Mouse (Mus musculus): Measurements from ENCODE around the gene Olfr459. TPM values are rescaled to one million over a fixed set of nuclear protein-coding genes. Genes with fewer than 3 reads are reported as not detected.

Gene Olfr459
- polyA plus RNA-seq, 1 experiment from 2014 or later: not detected

DNA sequence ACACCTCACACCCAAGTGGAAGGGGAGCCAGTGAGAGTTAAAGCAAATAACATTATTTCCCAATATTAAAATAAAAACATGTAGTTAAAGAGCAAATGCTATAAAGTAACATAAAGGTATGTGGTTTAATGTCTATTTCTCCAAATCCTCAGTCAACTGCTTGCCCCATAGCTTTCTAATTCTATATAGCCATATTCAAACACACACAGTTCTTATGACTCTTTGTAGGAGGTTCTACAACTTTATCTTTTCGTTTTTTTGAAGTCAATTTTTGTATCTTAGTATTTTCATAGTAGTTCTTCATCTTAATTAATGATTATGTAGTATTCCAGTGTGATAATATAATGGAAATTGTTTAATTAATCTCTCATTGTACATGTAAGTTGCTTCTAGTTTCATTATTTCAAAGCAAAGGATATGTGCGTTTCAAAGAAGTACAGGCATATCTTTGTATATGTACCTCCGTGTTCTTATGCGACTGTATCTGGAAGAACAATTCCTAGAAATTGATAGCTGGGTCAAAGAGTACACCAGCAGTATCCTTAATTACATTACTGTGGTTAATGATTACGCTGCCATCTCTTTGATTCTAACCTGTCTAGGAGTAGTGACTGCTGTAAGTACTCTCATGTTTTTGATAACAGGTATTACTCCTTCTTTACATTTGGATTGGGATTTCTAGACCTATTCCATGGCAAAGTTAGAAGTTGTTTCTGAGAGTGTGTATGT lies 30.1 kb downstream of the Olfr459 start:
- Histone ChIP-seq H3K27ac (replicated peaks) (no peak overlapping the region), H3K4me3 (no peak overlapping the region), H3K9me3 (no peaks in the 10 kb centered on the region), H3K4me1 (replicated peaks) (no peaks in the 10 kb centered on the region), H3K9ac (no peak overlapping the region), H3K4me2 (no peak overlapping the region), H3K36me3 (no peaks in the 10 kb centered on the region), H3K27me3 (no peaks in the 10 kb centered on the region)
- no peak for ATAC-seq (ENCODE audit: low FRiP score, low read depth)
- 83% methylated on average over 5 of the region's 5 CpGs for WGBS

DNA sequence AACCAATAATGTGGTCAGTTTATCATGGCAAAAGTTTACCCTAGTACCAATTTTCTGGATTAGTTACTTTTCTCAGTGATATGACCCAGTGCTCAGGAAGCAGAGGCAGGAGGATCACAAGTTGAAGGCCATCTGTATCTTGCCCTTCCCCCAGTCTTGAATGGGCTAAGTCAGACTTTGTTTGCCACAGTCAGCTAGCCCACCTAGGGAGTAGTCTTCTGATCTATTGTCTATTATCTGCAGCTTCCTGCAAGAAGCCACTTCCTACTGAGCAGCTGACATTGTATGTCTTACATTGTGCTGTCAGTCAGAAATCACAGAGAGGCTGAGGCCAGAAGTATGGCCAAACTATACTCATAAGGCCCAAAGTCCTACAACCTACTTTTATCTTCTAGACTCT lies 33.9 kb downstream of the Olfr459 start:
- no peak for ATAC-seq (ENCODE audit: low FRiP score, low read depth)
- Histone ChIP-seq H3K4me2 (no peak overlapping the region), H3K27ac (replicated peaks) (no peak overlapping the region)

DNA sequence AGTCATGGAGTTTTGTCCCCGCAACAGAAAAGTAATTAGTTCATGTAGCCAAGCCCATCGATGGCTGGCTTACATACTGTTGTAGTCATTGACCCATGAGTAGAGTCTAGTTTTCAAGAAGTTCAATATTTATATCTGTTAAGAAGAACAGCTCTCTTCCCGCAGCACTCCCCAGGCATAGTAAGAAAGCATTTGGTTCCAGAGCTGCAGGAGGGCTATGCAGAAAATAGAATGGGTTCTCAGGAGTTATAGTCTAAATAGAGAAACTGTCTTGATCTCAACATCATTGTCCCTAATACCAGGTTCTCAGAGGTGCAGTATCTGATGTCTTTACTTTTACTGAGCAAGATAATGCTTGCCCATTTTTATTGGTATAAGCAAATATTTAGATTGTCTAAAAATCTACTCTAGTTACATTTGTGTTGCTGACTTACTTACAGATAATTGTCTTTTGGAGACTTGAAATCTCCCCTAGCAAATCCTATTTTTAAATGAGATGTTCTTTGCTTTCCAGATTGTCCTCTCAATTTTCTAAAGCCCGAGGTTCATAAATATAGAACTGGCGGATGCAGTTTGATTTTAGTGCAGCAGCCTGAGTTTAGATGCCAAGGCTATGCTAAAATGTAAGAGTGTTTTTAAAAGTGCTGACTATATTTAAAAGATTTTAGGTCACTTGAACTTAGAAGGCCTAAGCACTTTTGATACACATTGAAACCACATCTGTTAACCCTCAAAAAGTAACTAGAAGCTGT lies 40.1 kb downstream of the Olfr459 start:
- ATAC-seq (ENCODE audit: low FRiP score, low read depth): no peak
- no peaks in the 10 kb centered on the region for H3K9me3 ChIP-seq
- H3K4me3 ChIP-seq: no peak overlapping the region
- no peak overlapping the region for H3K27ac ChIP-seq (replicated peaks)
- H3K36me3 ChIP-seq: no peaks in the 10 kb centered on the region
- WGBS: 92% methylated on average over 5 of the region's 5 CpGs
- H3K27me3 ChIP-seq: no peaks in the 10 kb centered on the region
- no peak overlapping the region for H3K4me2 ChIP-seq
- H3K9ac ChIP-seq: no peak overlapping the region
- no peaks in the 10 kb centered on the region for H3K4me1 ChIP-seq (replicated peaks)

More for the DNA sequence above, 33.9 kb downstream of the Olfr459 start:
- Histone ChIP-seq H3K9ac (no peak overlapping the region), H3K4me3 (no peak overlapping the region), H3K4me1 (replicated peaks) (no peaks in the 10 kb centered on the region), H3K36me3 (no peaks in the 10 kb centered on the region), H3K27me3 (no peaks in the 10 kb centered on the region), H3K9me3 (no peaks in the 10 kb centered on the region)

DNA sequence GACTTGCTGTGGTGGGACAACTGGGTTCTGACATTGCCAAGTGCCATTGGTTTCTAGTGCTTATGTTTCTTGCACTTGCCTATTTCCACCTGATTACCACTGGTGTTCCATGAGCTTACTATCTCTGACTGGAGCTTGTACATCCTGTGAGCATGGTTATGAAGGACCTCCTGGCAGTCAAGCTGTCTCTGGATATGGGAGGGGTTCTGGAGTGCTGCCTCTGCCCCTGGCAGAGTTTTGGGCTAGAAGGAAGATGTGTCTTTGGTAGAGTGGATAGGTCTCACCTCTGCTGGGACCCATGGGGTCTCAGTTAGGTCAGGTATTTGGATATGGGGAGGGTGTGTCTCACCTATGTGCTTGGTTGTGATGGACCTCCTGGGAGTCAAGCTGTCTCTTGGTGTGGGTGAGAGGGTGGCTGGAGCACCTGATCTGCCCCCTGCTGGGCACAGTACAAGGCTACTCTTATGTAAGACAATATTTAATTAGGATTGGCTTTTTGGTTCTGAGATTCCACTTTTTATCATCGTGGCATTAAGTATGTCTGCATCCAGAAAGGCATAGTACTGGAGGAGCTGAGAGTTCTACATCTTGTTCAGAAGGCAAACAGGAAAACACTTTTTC lies 46.9 kb downstream of the Olfr459 start:
- WGBS: 78% methylated on average over 1 of the region's 1 CpGs
- Histone ChIP-seq H3K4me3 (no peak overlapping the region), H3K9me3 (no peaks in the 10 kb centered on the region), H3K9ac (no peak overlapping the region), H3K27me3 (no peaks in the 10 kb centered on the region), H3K36me3 (no peaks in the 10 kb centered on the region), H3K4me1 (replicated peaks) (no peaks in the 10 kb centered on the region), H3K27ac (replicated peaks) (no peak overlapping the region), H3K4me2 (no peak overlapping the region)
- no peak for ATAC-seq (ENCODE audit: low FRiP score, low read depth)

DNA sequence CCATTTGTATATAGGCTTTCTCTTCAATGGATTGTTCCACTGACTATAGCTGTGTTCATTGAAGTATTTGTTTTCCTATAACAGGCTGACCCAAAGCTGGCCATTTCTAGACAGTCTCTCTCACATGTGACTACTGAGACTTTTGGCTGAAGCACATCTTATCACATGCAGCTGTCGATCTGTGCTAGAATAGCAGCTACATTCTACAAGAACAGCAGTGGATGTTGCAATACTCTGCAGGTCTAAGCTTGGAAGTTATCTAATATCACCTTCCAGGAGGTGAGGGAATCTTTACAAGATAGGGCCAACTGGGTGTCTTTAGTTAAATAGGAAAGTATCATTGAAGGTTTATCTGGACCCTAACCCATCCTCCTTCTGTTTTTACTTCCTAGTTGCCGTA lies 53.5 kb downstream of the Olfr459 start:
- H3K9me3 ChIP-seq: no peaks in the 10 kb centered on the region
- no peaks in the 10 kb centered on the region for H3K36me3 ChIP-seq
- no peak overlapping the region for H3K9ac ChIP-seq
- no peak overlapping the region for H3K4me3 ChIP-seq
- 93% methylated on average over 2 of the region's 2 CpGs for WGBS
- no peaks in the 10 kb centered on the region for H3K4me1 ChIP-seq (replicated peaks)
- no peak overlapping the region for H3K4me2 ChIP-seq
- ATAC-seq (ENCODE audit: low FRiP score, low read depth): no peak
- no peaks in the 10 kb centered on the region for H3K27me3 ChIP-seq
- no peak overlapping the region for H3K27ac ChIP-seq (replicated peaks)

Other genes starting within 250 kb of the Olfr459 start
- 40.1 and 44.4 TPM in 2 replicates for gene Ephb6, start 169.7 kb downstream of the Olfr459 start, polyA plus RNA-seq (2015; fragmentation: Nextera tagmentation; extraction: Ambion mirVana)
- 0.80 and 0.92 TPM in 2 replicates for gene Trpv6, start 138.8 kb downstream of the Olfr459 start, polyA plus RNA-seq (2015; fragmentation: Nextera tagmentation; extraction: Ambion mirVana)
- not detected in 2 replicates for gene Trpv5, start 94.4 kb downstream of the Olfr459 start, polyA plus RNA-seq (2015; fragmentation: Nextera tagmentation; extraction: Ambion mirVana)
- not detected in 2 replicates for gene Llcfc1, start 90.7 kb downstream of the Olfr459 start, polyA plus RNA-seq (2015; fragmentation: Nextera tagmentation; extraction: Ambion mirVana)
- gene Kel, start 70.8 kb downstream of the Olfr459 start, polyA plus RNA-seq (2015; fragmentation: Nextera tagmentation; extraction: Ambion mirVana): 0.22 and 0.78 TPM in 2 replicates
- not detected in 2 replicates for gene Pip, start 72.4 kb upstream of the Olfr459 start, polyA plus RNA-seq (2015; fragmentation: Nextera tagmentation; extraction: Ambion mirVana)
- not detected in 2 replicates for gene Sval2, start 77.8 kb upstream of the Olfr459 start, polyA plus RNA-seq (2015; fragmentation: Nextera tagmentation; extraction: Ambion mirVana)
- gene Sval1, start 176.5 kb upstream of the Olfr459 start, polyA plus RNA-seq (2015; fragmentation: Nextera tagmentation; extraction: Ambion mirVana): not detected in 2 replicates
- not detected in 2 replicates for gene Sval3, start 193.0 kb upstream of the Olfr459 start, polyA plus RNA-seq (2015; fragmentation: Nextera tagmentation; extraction: Ambion mirVana)

Data from hindbrain, embryonic 15.5 days (tissue).